Mouse (Mus musculus): ENCODE measurements around the gene Gm28557. TPM values are rescaled to one million over a fixed set of nuclear protein-coding genes. Genes with fewer than 3 reads are reported as not detected.
"Not testable (repeated sequence)": the region's sequence is repeated elsewhere in the genome, so short reads cannot be mapped to it uniquely, and the experiment has no call there.

Gene Gm28557
- polyA plus RNA-seq (2015; fragmentation: Nextera tagmentation; extraction: Ambion mirVana) = 1.1 and 1.3 TPM in 2 replicates

- WGBS = 0% methylated on average over 17 of the region's 17 CpGs
- ATAC-seq (ENCODE audit: low FRiP score, low TSS enrichment) (peak; percentile 99), DNase-seq (ENCODE audit: low spot score) (peak; percentile 87)
- H3K27ac ChIP-seq (replicated peaks) = peak within 1 kb of the TSS; percentile 94
- 0 out of 2 replicates have a peak, but pooled peaks cover 2% of the 10 kb centered on the region for H3K4me1 ChIP-seq (replicated peaks; ENCODE audit: control insufficient read depth, insufficient read depth)
- peak within 1 kb of the TSS; percentile 71 for H3K4me3 ChIP-seq (ENCODE audit: low read depth, low read length)
- no peaks in the 10 kb centered on the region for H3K9me3 ChIP-seq (ENCODE audit: control insufficient read depth, low read length)
- no peaks in the 10 kb centered on the region for H3K27me3 ChIP-seq (ENCODE audit: control insufficient read depth, insufficient read depth, low read length)
- peak within 1 kb of the TSS; percentile 72 for H3K4me2 ChIP-seq (replicated peaks; ENCODE audit: low read depth)
- no peaks in the 10 kb centered on the region for H3K36me3 ChIP-seq (ENCODE audit: control insufficient read depth, insufficient read depth, low read length)
- H3K9ac ChIP-seq (ENCODE audit: low read length) = peak within 1 kb of the TSS; percentile 75
- TF ChIP-seq CTCF (IDR thresholded peaks at IDR 0.05; ENCODE audit: low read depth) = peak; percentile 93
- TF ChIP-seq EP300 (optimal IDR thresholded peaks at IDR 0.05) = no peak
These were observed at the start of gene Gm28557 for GRCm38 (mm10) chr13:67108194-67108820. TSS of gene Gm28557 (minus strand) at chr13:67108604.

GRCm38 (mm10) chr13:67128038-67128721 lies 19.8 kb upstream of the Gm28557 start:
- Histone ChIP-seq H3K27me3 (ENCODE audit: control insufficient read depth, insufficient read depth, low read length) (no peaks in the 10 kb centered on the region), H3K27ac (replicated peaks) (peak overlapping the region; percentile 49; the same call in 1 of the 2 replicates), H3K4me2 (replicated peaks; ENCODE audit: low read depth) (peak overlapping the region; percentile 54), H3K36me3 (ENCODE audit: control insufficient read depth, insufficient read depth, low read length) (no peaks in the 10 kb centered on the region), H3K9ac (ENCODE audit: low read length) (peak overlapping the region; percentile 72), H3K9me3 (ENCODE audit: control insufficient read depth, low read length) (no peaks in the 10 kb centered on the region), H3K4me3 (ENCODE audit: low read depth, low read length) (peak overlapping the region; percentile 73), H3K4me1 (replicated peaks; ENCODE audit: control insufficient read depth, insufficient read depth) (no peaks in the 10 kb centered on the region)
- TF ChIP-seq EP300 (optimal IDR thresholded peaks at IDR 0.05) (no peak), CTCF (IDR thresholded peaks at IDR 0.05; ENCODE audit: low read depth) (peak; percentile 42; the same call in 1 of the 2 replicates)
- WGBS = 1% methylated on average over 18 of the region's 18 CpGs
- DNase-seq (ENCODE audit: low spot score) = peak; percentile 85
- peak; percentile 98 for ATAC-seq (ENCODE audit: low FRiP score, low TSS enrichment)

- H3K9ac ChIP-seq (ENCODE audit: low read length); H3K4me3 ChIP-seq (ENCODE audit: low read depth, low read length); H3K36me3 ChIP-seq (ENCODE audit: control insufficient read depth, insufficient read depth, low read length); H3K27me3 ChIP-seq (ENCODE audit: control insufficient read depth, insufficient read depth, low read length); H3K27ac ChIP-seq (replicated peaks); H3K9me3 ChIP-seq (ENCODE audit: control insufficient read depth, low read length); ATAC-seq (ENCODE audit: low FRiP score, low TSS enrichment); H3K4me1 ChIP-seq (replicated peaks; ENCODE audit: control insufficient read depth, insufficient read depth); DNase-seq (ENCODE audit: low spot score): not testable (repeated sequence)
- peak overlapping the region; percentile 54 for H3K4me2 ChIP-seq (replicated peaks; ENCODE audit: low read depth)
- WGBS = 74% methylated on average over 10 of the region's 10 CpGs
These were observed 19.1 kb upstream of the Gm28557 start for GRCm38 (mm10) chr13:67127507-67127906.

- no peak for ATAC-seq (ENCODE audit: low FRiP score, low TSS enrichment)
These were observed 16.1 kb upstream of the Gm28557 start for GRCm38 (mm10) chr13:67124460-67124859.

GRCm38 (mm10) chr13:67121360-67121759 lies 13.0 kb upstream of the Gm28557 start, which contains the start of gene Zfp759:
TSS of gene Zfp759 (plus strand) at chr13:67121660.
- DNase-seq (ENCODE audit: low spot score); H3K4me1 ChIP-seq (replicated peaks; ENCODE audit: control insufficient read depth, insufficient read depth); H3K36me3 ChIP-seq (ENCODE audit: control insufficient read depth, insufficient read depth, low read length); H3K4me3 ChIP-seq (ENCODE audit: low read depth, low read length); H3K27me3 ChIP-seq (ENCODE audit: control insufficient read depth, insufficient read depth, low read length); H3K4me2 ChIP-seq (replicated peaks; ENCODE audit: low read depth); H3K9me3 ChIP-seq (ENCODE audit: control insufficient read depth, low read length); H3K9ac ChIP-seq (ENCODE audit: low read length); H3K27ac ChIP-seq (replicated peaks); ATAC-seq (ENCODE audit: low FRiP score, low TSS enrichment): not testable (repeated sequence)

More at GRCm38 (mm10) chr13:67124460-67124859, 16.1 kb upstream of the Gm28557 start:
- Histone ChIP-seq H3K36me3 (ENCODE audit: control insufficient read depth, insufficient read depth, low read length) (no peaks in the 10 kb centered on the region), H3K9ac (ENCODE audit: low read length) (no peak overlapping the region), H3K27ac (replicated peaks) (no peak overlapping the region), H3K9me3 (ENCODE audit: control insufficient read depth, low read length) (no peaks in the 10 kb centered on the region), H3K4me2 (replicated peaks; ENCODE audit: low read depth) (no peak overlapping the region), H3K27me3 (ENCODE audit: control insufficient read depth, insufficient read depth, low read length) (no peaks in the 10 kb centered on the region), H3K4me1 (replicated peaks; ENCODE audit: control insufficient read depth, insufficient read depth) (no peaks in the 10 kb centered on the region), H3K4me3 (ENCODE audit: low read depth, low read length) (no peak overlapping the region)
- TF ChIP-seq CTCF (IDR thresholded peaks at IDR 0.05; ENCODE audit: low read depth) = no peak
- TF ChIP-seq EP300 (optimal IDR thresholded peaks at IDR 0.05) = no peak
- WGBS = 76% methylated on average over 1 of the region's 1 CpGs
- no peak for DNase-seq (ENCODE audit: low spot score)

- not testable (repeated sequence) for H3K4me3 ChIP-seq (ENCODE audit: low read depth, low read length); ATAC-seq (ENCODE audit: low FRiP score, low TSS enrichment); H3K36me3 ChIP-seq (ENCODE audit: control insufficient read depth, insufficient read depth, low read length); H3K27ac ChIP-seq (replicated peaks); H3K27me3 ChIP-seq (ENCODE audit: control insufficient read depth, insufficient read depth, low read length); H3K9ac ChIP-seq (ENCODE audit: low read length); H3K9me3 ChIP-seq (ENCODE audit: control insufficient read depth, low read length); H3K4me1 ChIP-seq (replicated peaks; ENCODE audit: control insufficient read depth, insufficient read depth); DNase-seq (ENCODE audit: low spot score); H3K4me2 ChIP-seq (replicated peaks; ENCODE audit: low read depth)
- 91% methylated on average over 8 of the region's 8 CpGs for WGBS
These were observed 7.8 kb upstream of the Gm28557 start, which contains the start of gene Rslcan18 for GRCm38 (mm10) chr13:67116163-67116562. TSS of gene Rslcan18 (minus strand) at chr13:67116263.
